Mouse (Mus musculus) myocyte (in vitro differentiated cells): ENCODE data around the gene Dtx1. TPM values are rescaled to one million over a fixed set of nuclear protein-coding genes. Genes with fewer than 3 reads are reported as not detected.

Experiments
- H3K27me3 ChIP-seq: one replicate; pipeline ENCODE4 v1.6.1; 2011; ENCODE audit not compliant: control insufficient read depth, insufficient read depth, insufficient read length
- H3K36me3 ChIP-seq: one replicate; pipeline ENCODE4 v1.6.1; 2011; ENCODE audit not compliant: control insufficient read depth, insufficient read depth
- H3K4me2 ChIP-seq: one replicate; pipeline ENCODE4 v1.6.1; 2011; ENCODE audit warnings: low read depth, control low read depth
- H3K4me3 ChIP-seq: one replicate; pipeline ENCODE4 v1.5.1; 2011; ENCODE audit warnings: mild to moderate bottlenecking, control low read depth, moderate library complexity
- H3K79me2 ChIP-seq: one replicate; pipeline ENCODE4 v1.6.1; 2011; ENCODE audit not compliant: control insufficient read depth, insufficient read depth
- H3ac ChIP-seq: one replicate; pipeline ENCODE4 v1.6.1; 2011; ENCODE audit not compliant: control insufficient read depth, insufficient read length
- CEBPB ChIP-seq: IDR thresholded peaks from 2 replicates; pipeline ENCODE4 v1.6.1; 2011; ENCODE audit warnings: mild to moderate bottlenecking, moderate library complexity; ENCODE audit not compliant: poor library complexity, insufficient read depth, severe bottlenecking
- E2F4 ChIP-seq: IDR thresholded peaks from one replicate; pipeline ENCODE4 v1.6.1; 2011; ENCODE audit warnings: mild to moderate bottlenecking, control low read depth, moderate library complexity; ENCODE audit not compliant: insufficient read depth
- MAX ChIP-seq: IDR thresholded peaks from one replicate; pipeline ENCODE4 v1.6.1; 2011; ENCODE audit warnings: low read depth, mild to moderate bottlenecking, control low read depth
- MYOD1 ChIP-seq, 3 experiments: IDR thresholded peaks; one replicate each; pipeline ENCODE4 v1.6.1; 2011; ENCODE audit warnings: control low read depth in 2 of 3, low read depth in 2 of 3, mild to moderate bottlenecking in 2 of 3, moderate library complexity in 1 of 3; ENCODE audit not compliant: insufficient read length in 2 of 3, control insufficient read depth in 1 of 3
- MYOG ChIP-seq, 3 experiments: IDR thresholded peaks; one replicate each; pipeline ENCODE4 v1.6.1; 2011; ENCODE audit warnings: control low read depth in 2 of 3, low read depth in 2 of 3, mild to moderate bottlenecking in 2 of 3; ENCODE audit not compliant: insufficient read length in 2 of 3, control insufficient read depth in 1 of 3, insufficient read depth in 1 of 3
- POLR2A ChIP-seq: IDR thresholded peaks from one replicate; pipeline ENCODE4 v1.6.1; 2011; ENCODE audit warnings: low read depth, mild to moderate bottlenecking, control low read depth, moderate library complexity; ENCODE audit not compliant: insufficient read length
- POLR2AphosphoS2 ChIP-seq: IDR thresholded peaks from one replicate; pipeline ENCODE4 v1.6.1; 2011; ENCODE audit warnings: low read depth, control low read depth; ENCODE audit not compliant: insufficient read length
- REST ChIP-seq: IDR thresholded peaks from one replicate; pipeline ENCODE4 v1.6.1; 2011; ENCODE audit warnings: mild to moderate bottlenecking, control low read depth, moderate library complexity; ENCODE audit not compliant: insufficient read depth, insufficient read length
- SRF ChIP-seq: IDR thresholded peaks from one replicate; pipeline ENCODE4 v1.6.1; 2011; ENCODE audit warnings: low read depth; ENCODE audit not compliant: control insufficient read depth, insufficient read length
- TCF12 ChIP-seq: IDR thresholded peaks from one replicate; pipeline ENCODE4 v1.6.1; 2011; ENCODE audit warnings: mild to moderate bottlenecking, control low read depth; ENCODE audit not compliant: poor library complexity, insufficient read depth, severe bottlenecking
- TCF3 ChIP-seq: IDR thresholded peaks from one replicate; pipeline ENCODE4 v1.6.1; 2011; ENCODE audit warnings: low read depth, control low read depth; ENCODE audit not compliant: insufficient read length
- USF1 ChIP-seq: IDR thresholded peaks from one replicate; pipeline ENCODE4 v1.6.1; 2011; ENCODE audit warnings: low read depth, mild to moderate bottlenecking, control low read depth, moderate library complexity
- polyA plus RNA-seq: library from polyadenylated mRNA; unstranded; fragments of >200 nt; fragmentation: generic; extraction: Trizol; gene quantifications from one replicate; pipeline ENCODE4 v1.2.1, GENCODE M21; 2012; ENCODE audit warnings: missing spikeins

Gene Dtx1
- polyA plus RNA-seq, 1 experiment = not detected

DNA sequence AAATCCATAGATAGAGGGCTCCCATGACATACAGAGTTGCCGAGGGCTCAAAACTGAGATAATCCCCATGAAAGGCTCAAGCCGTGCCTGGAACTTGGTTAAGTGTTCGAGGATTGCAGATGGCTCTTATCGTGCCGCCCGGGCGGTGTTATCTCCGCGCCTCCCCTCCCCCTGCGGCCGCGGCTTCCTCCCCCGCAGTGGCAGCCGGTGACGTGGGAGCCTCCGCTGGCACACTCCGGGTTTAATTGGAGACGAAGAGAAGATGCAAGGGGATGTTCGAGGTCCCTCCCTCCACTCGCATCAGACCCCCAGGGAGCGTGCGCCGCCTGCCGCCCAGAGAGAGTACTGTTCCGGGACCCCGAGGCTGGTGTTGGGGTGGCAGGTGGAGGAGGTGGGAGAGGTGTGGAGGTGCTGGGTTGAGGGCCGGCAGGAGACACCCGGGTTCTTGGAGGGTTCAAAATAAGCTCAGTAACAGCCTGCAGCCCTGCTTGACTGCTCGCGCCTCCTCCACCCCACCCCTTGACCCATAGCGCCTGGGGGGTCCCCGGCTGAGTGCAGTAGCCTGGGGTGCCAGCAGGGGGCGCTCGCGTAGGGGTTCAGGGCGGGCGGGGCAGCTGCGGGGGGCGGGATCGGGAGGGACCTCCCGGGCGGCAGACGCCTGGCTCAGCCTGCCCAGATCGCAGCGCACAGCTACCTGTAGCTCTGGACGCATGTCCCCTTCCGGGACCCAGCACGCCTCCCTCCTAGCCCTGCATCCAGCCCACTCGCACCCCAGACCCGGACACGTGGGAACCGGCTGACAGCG is 63.0 kb downstream of the Dtx1 start, which contains the start of gene Rasal1:
Gene Rasal1, plus strand, starts transcription at position 244 of the 805 bp plus-strand sequence.
- H3K27me3 ChIP-seq = peaks cover 58% of the 10 kb centered on the region
- H3K4me2 ChIP-seq = peak within 1 kb of the TSS; percentile 38
- H3K4me3 ChIP-seq = no peak within 1 kb of the TSS

DNA sequence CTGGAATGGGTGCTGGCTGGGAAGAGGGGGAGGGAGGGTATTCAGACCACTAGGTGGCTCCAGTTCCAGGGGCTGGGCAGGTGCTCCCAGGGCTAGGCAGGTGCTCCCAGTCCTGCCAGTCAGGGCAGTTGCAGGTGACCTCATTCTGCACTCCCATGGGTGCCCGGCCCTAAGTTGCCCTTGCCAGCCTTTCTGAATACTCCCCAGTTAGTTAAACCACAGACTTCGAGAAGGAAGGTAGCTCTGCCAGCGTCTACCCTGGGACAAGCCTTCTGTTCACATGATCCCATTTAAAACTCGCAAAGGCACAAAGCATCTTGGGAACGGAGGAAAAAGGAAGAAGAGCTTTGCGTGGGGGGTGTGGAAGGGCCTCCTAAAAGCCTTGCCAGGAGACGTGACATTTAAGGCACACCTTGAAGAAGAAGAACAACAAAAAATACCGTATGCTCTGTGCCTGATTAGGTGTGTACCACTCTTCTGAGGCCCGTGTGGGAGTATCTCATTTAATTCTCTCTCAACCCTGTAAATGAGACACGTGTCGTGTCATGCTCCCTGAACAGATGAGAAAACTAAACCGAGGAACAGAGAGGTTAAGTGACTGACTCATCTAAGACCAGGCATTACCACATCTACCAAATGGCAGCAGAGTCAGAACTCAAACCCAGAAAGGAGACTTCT is 63.8 kb downstream of the Dtx1 start:
- TF ChIP-seq MYOG (IDR thresholded peaks at IDR 0.05; ENCODE audit: control insufficient read depth in 1 of 3, insufficient read depth in 1 of 3, insufficient read length in 2 of 3, low read depth in 2 of 3) (no peak), TCF12 (no peak)
- peaks cover 54% of the 10 kb centered on the region for H3K27me3 ChIP-seq
- no peak overlapping the region for H3K4me3 ChIP-seq

More for the DNA sequence above, 63.0 kb downstream of the Dtx1 start, which contains the start of gene Rasal1:
- TF ChIP-seq POLR2A = no peak
- TF ChIP-seq MYOG (IDR thresholded peaks at IDR 0.05; ENCODE audit: control insufficient read depth in 1 of 3, insufficient read depth in 1 of 3, insufficient read length in 2 of 3, low read depth in 2 of 3) = peak in 1 of 3 experiments; percentile 7
- H3K36me3 ChIP-seq = no peaks in the 10 kb centered on the region
- H3ac ChIP-seq = no peak within 1 kb of the TSS
- H3K79me2 ChIP-seq = no peaks in the 10 kb centered on the region

DNA sequence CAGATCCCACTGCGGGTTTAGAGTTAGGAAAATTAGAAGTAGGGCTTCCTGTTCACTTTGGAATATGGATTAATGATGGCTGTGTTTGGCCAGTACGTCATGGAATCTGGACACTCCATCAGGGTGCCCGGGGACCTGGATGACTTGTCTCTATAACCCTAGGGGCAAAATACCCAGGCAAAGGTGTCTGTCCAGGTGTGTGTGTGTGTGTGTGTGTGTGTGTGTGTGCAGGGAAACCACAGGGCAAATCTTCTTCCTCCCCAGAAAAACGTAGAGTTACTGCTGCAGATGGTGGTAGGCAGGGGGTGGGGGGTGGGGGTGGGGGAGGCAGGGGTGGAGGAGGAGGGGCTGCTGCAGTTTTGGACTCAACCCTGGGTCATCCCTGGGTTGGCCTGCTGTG is 64.4 kb downstream of the Dtx1 start:
- peaks cover 48% of the 10 kb centered on the region for H3K27me3 ChIP-seq
- no peaks in the 10 kb centered on the region for H3K36me3 ChIP-seq
- no peak overlapping the region for H3K4me3 ChIP-seq
- no peak overlapping the region for H3ac ChIP-seq
- no peak overlapping the region for H3K4me2 ChIP-seq
- TF ChIP-seq USF1 (no peak), TCF3 (no peak), SRF (no peak), MAX (no peak), POLR2A (no peak), E2F4 (no peak), TCF12 (no peak), POLR2AphosphoS2 (no peak), CEBPB (no peak), MYOG (IDR thresholded peaks at IDR 0.05; ENCODE audit: control insufficient read depth in 1 of 3, insufficient read depth in 1 of 3, insufficient read length in 2 of 3, low read depth in 2 of 3) (no peak), REST (no peak)
- no peaks in the 10 kb centered on the region for H3K79me2 ChIP-seq

More for the DNA sequence above, 63.8 kb downstream of the Dtx1 start:
- Histone ChIP-seq H3K36me3 (no peaks in the 10 kb centered on the region), H3K79me2 (no peaks in the 10 kb centered on the region), H3ac (no peak overlapping the region), H3K4me2 (peak overlapping the region; percentile 38)

GRCm38 (mm10) chr5:120645851-120646250 is 65.9 kb downstream of the Dtx1 start:
- Histone ChIP-seq H3K4me3 (no peak overlapping the region), H3ac (no peak overlapping the region), H3K27me3 (peaks cover 41% of the 10 kb centered on the region), H3K36me3 (no peaks in the 10 kb centered on the region), H3K79me2 (no peaks in the 10 kb centered on the region), H3K4me2 (no peak overlapping the region)
- no peak for TF ChIP-seq MYOD1 (IDR thresholded peaks at IDR 0.05; ENCODE audit: control insufficient read depth in 1 of 3, insufficient read length in 2 of 3, low read depth in 2 of 3)
- TF ChIP-seq POLR2A = no peak
- no peak for TF ChIP-seq TCF12

GRCm38 (mm10) chr5:120644227-120644626 is 67.5 kb downstream of the Dtx1 start:
- no peaks in the 10 kb centered on the region for H3K36me3 ChIP-seq
- H3K79me2 ChIP-seq = no peaks in the 10 kb centered on the region
- peak overlapping the region; percentile 56 for H3K4me2 ChIP-seq
- no peak overlapping the region for H3ac ChIP-seq
- no peak overlapping the region for H3K4me3 ChIP-seq
- TF ChIP-seq USF1 (no peak), REST (no peak), POLR2AphosphoS2 (no peak), POLR2A (no peak), MYOG (IDR thresholded peaks at IDR 0.05; ENCODE audit: control insufficient read depth in 1 of 3, insufficient read depth in 1 of 3, insufficient read length in 2 of 3, low read depth in 2 of 3) (no peak), E2F4 (no peak), TCF12 (no peak), SRF (no peak), TCF3 (no peak), MYOD1 (IDR thresholded peaks at IDR 0.05; ENCODE audit: control insufficient read depth in 1 of 3, insufficient read length in 2 of 3, low read depth in 2 of 3) (no peak), CEBPB (no peak)
- peaks cover 35% of the 10 kb centered on the region for H3K27me3 ChIP-seq
